Mouse (Mus musculus): ENCODE results near the gene Nt5c.
"Not testable (repeated sequence)": the region's sequence is repeated elsewhere in the genome, so short reads cannot be mapped to it uniquely, and the experiment has no call there.

Gene Nt5c

GRCm38 (mm10) chr11:115511121-115511520 lies 19.5 kb upstream of the Nt5c start:
- no peak for DNase-seq (ENCODE audit: low read depth, low spot score)

GRCm38 (mm10) chr11:115510507-115510888 lies 18.8 kb upstream of the Nt5c start:
- DNase-seq (ENCODE audit: low read depth, low spot score), result no peak

DNA sequence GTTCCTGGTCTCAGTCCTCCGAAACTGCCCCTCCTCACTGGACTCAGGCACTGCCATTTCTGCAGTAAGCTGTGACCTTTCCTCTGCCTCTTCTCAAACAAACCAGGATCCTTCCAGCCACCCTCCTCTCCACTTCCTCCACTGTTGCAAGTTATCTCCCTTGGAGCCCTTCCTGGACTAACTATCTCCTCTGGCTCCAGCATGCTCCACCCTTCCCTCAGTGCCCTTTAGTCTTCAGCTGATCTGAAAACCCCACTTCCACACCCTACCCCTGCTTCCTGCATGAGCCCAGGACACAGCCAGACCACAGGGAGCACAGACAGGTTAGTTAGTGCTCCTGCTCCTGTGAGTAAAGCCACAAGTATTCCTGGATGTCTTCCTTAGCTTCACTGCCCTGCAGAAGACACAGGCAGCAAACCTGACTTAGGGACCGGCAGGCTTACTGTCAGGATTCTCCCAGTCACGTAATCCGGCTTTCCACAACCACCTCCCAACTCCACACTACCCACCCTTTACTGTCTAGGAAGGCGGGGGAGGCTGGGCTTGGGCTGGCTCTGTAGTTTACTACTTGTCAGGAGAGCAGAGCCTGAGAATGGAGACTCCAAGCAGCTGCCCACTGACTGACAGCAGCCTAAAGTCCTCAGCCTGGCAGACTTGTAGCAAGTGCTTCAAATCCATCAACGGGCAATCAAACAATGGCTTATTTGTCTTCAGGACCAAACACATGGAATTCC lies 18.3 kb upstream of the Nt5c start:
- peak; percentile 32 for DNase-seq (ENCODE audit: low read depth, low spot score)

DNA sequence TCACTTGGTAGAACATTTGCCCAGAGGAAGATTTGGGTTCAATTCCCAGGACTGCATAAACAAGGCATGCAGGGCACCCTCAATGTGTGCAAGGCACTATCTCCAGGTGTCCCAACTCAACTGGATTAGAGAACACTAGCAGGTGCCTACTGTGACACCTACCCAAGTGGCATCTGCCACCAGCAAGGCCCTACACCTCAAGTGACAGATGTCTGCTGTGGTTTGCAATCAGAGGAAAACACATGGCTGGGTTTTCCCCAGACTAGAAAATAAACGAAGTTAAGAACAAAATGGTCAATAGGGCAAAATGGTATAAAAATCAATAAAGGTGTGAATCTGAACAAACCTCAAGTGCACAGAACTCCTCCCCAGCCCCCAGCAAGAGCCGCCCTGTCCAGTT lies 16.4 kb upstream of the Nt5c start:
- no peak for DNase-seq (ENCODE audit: low read depth, low spot score)

- DNase-seq (ENCODE audit: low read depth, low spot score), result no peak
These were observed 14.9 kb upstream of the Nt5c start for GRCm38 (mm10) chr11:115506586-115506985.

GRCm38 (mm10) chr11:115502636-115503035 lies 11.0 kb upstream of the Nt5c start:
- no peak for DNase-seq (ENCODE audit: low read depth, low spot score)

GRCm38 (mm10) chr11:115496559-115496958 lies 4.9 kb upstream of the Nt5c start:
- DNase-seq (ENCODE audit: low read depth, low spot score), result not testable (repeated sequence)

- DNase-seq (ENCODE audit: low read depth, low spot score), result no peak
These were observed 725 bp upstream of the Nt5c start for GRCm38 (mm10) chr11:115492387-115492786.

GRCm38 (mm10) chr11:115490441-115491355 lies 964 bp downstream of the Nt5c start:
- DNase-seq (ENCODE audit: low read depth, low spot score), result no peak

GRCm38 (mm10) chr11:115488551-115489104 lies 3.0 kb downstream of the Nt5c start:
- DNase-seq (ENCODE audit: low read depth, low spot score), result no peak

- DNase-seq (ENCODE audit: low read depth, low spot score), result no peak
These were observed 6.5 kb downstream of the Nt5c start for GRCm38 (mm10) chr11:115485155-115485554.

DNA sequence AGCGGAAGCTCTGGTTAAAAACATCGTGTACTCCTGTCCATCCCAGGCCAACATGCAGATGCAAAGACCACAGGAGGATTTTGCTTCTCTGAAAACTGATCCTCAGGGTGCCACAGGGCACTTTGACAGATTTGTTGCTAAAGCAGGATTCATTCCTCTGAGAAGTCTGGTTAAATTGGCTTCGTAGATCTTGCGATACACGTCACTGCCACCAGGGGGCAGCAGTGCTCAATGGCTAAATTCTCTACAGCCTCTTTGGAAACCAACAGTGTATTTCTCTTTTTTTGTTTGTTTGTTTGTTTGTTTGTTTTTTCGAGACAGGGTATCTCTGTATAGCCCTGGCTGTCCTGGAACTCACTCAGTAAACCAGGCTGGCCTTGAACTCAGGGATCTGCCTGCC lies 7.9 kb downstream of the Nt5c start:
- peak; percentile 75 for DNase-seq (ENCODE audit: low read depth, low spot score)

DNA sequence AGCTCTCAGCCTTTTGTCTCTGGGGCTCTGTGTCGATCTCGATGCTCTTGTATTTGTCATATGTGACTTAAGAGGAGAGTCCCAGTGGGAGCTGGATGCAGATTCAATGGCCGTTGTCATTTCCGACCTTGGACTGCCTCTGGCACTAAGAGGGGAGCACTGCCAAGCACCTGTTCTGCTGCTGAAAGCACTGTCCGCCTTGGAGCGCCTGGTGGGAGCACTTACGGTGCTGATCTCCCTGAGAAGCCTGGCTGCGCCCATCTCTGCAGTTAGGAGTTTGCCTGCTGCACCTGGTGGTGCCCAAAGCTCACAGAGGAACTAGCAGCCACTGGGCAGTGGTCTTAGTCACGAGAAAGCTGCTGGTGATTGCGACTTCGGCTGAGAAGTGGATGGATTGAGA lies 8.4 kb downstream of the Nt5c start:
- DNase-seq (ENCODE audit: low read depth, low spot score), result no peak

GRCm38 (mm10) chr11:115481553-115482259 lies 10.0 kb downstream of the Nt5c start:
- no peak for DNase-seq (ENCODE audit: low read depth, low spot score)

- no peak for DNase-seq (ENCODE audit: low read depth, low spot score)
These were observed 13.2 kb downstream of the Nt5c start for GRCm38 (mm10) chr11:115478296-115478938.

- DNase-seq (ENCODE audit: low read depth, low spot score), result not testable (repeated sequence)
These were observed 14.3 kb downstream of the Nt5c start for GRCm38 (mm10) chr11:115477388-115477787.

- not testable (repeated sequence) for DNase-seq (ENCODE audit: low read depth, low spot score)
These were observed 15.0 kb downstream of the Nt5c start for GRCm38 (mm10) chr11:115476630-115477029.

DNA sequence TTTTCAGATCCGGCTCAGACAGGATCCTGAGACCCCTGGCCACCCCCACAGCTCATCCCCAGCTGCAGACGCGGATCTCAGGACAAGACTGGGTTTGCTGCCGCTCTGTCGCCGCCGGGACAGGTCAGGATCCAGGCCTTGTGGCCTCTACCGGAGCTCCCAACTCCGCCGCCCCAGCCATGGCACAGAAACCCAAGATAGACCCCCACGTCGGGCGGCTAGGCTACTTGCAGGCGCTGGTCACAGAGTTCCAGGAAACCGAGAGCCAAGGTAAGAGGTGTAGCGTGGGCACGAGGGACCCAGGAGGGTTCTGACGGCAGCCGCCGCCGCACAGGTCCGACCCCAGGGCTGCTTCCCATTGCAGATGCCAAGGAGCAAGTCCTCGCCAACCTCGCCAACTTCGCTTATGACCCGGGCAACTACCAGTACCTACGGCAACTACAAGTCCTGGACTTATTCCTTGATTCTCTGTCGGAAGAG lies 15.9 kb downstream of the Nt5c start:
- DNase-seq (ENCODE audit: low read depth, low spot score), result no peak

DNA sequence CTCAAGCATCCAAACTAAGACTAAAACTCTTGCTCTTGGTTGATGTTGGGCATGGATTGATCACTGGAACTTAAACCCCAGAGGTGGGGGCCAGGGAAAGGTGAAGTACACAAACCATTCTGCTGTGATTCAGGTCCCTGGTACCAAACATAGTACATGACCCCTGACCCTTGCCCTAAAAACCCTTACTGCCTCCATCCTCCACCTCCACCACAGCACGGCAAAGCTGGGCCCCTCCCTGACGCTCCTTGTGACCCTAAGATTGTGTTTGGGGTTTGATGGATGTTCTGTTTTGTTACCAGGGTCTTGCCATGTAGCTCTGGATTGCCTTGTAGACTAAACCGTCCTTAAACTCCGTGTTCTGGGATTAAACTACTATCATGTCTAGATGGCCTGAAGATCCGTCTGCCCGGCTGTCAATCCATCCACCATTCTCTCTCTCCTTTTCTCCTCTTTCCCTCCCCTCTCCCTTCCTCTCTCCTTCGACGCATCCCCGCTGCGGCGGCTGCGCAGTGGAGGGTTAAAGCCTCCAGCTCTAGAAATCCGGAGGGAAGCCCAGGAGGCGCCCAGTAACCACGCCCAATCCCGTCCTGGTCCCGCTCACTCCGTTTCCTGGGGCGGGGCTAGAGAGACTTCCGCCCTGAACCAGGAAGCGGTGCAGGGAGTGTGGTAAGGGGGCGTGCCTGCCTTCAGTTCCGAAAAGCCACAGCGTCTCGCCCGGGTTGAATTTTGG lies 16.5 kb downstream of the Nt5c start, which contains the start of gene Armc7:
TSS of gene Armc7 (plus strand) at position 643 of the 733 bp plus-strand sequence.
- DNase-seq (ENCODE audit: low read depth, low spot score), result peak; percentile 90

GRCm38 (mm10) chr11:115473626-115474275 lies 17.9 kb downstream of the Nt5c start:
- peak; percentile 93 for DNase-seq (ENCODE audit: low read depth, low spot score)
